Mouse (Mus musculus) CH12.LX (cell line): ENCODE measurements around the gene Olfr585. TPM values are rescaled to one million over a fixed set of nuclear protein-coding genes. Genes with fewer than 3 reads are reported as not detected.

Experiments
- DNase-seq: peaks from one replicate; pipeline ENCODE4 v3.0.0-alpha.2; 2013; ENCODE audit errors: extremely low read depth
- H3K27ac ChIP-seq: 2 replicates; pipeline ENCODE4 v1.5.1; 2012; ENCODE audit warnings: low read depth, mild to moderate bottlenecking, control low read depth, moderate library complexity; ENCODE audit not compliant: insufficient read depth
- H3K27me3 ChIP-seq: replicated peaks from 2 replicates; pipeline ENCODE3; 2012; ENCODE audit warnings: inconsistent platforms
- H3K36me3 ChIP-seq, 2 experiments: replicated peaks in 1 of 2; 2 replicates each; pipeline versions ENCODE3 to v1.6.1; 2012; ENCODE audit warnings: inconsistent platforms in 1 of 2, low read length in 1 of 2, mild to moderate bottlenecking in 1 of 2, mixed read lengths in 1 of 2, moderate library complexity in 1 of 2; ENCODE audit not compliant: control insufficient read depth in 1 of 2, insufficient read depth in 1 of 2
- H3K4me1 ChIP-seq, 2 experiments: 2 replicates each; pipeline ENCODE4 v1.6.1; 2012; ENCODE audit warnings: inconsistent platforms in 1 of 2, moderate library complexity in 1 of 2; ENCODE audit not compliant: insufficient read depth in 2 of 2, control insufficient read depth in 1 of 2
- H3K4me2 ChIP-seq: 2 replicates; pipeline ENCODE4 v1.6.1; 2012; ENCODE audit warnings: low read depth, mild to moderate bottlenecking, control low read depth; ENCODE audit not compliant: poor library complexity, insufficient read depth, severe bottlenecking
- H3K4me3 ChIP-seq, 3 experiments: fragments of 150-350 bp in 1 of 3; sonication (generic) in 1 of 3; replicated peaks in 1 of 3; 2 replicates each; pipeline versions ENCODE3 to v1.5.1; 2011 to 2012; ENCODE audit warnings: low read depth in 2 of 3, low read length in 2 of 3, mild to moderate bottlenecking in 2 of 3, moderate library complexity in 2 of 3, control low read depth in 1 of 3, improper control_type of control experiment in 1 of 3, inconsistent platforms in 1 of 3, mixed read lengths in 1 of 3; ENCODE audit not compliant: poor library complexity in 1 of 3
- H3K79me2 ChIP-seq: replicated peaks from 2 replicates; pipeline ENCODE4 v1.6.1; 2012; ENCODE audit warnings: mild to moderate bottlenecking, moderate library complexity; ENCODE audit not compliant: control insufficient read depth, poor library complexity, insufficient read depth, severe bottlenecking; ENCODE audit errors: extremely low read depth
- H3K9ac ChIP-seq: 2 replicates; pipeline ENCODE4 v1.6.1; 2012; ENCODE audit warnings: low read depth, mild to moderate bottlenecking, control low read depth, moderate library complexity; ENCODE audit not compliant: insufficient read depth
- H3K9me3 ChIP-seq: replicated peaks from 2 replicates; pipeline ENCODE3; 2012; ENCODE audit warnings: low read length, inconsistent platforms, mixed read lengths
- BHLHE40 ChIP-seq: IDR thresholded peaks from 2 replicates; pipeline ENCODE4 v1.6.1; 2011; ENCODE audit warnings: mild to moderate bottlenecking, low read depth, low read length, improper control_type of control experiment
- CHD2 ChIP-seq: IDR thresholded peaks from 2 replicates; pipeline ENCODE4 v1.6.1; 2011; ENCODE audit warnings: low read length, improper control_type of control experiment
- E2F4 ChIP-seq: IDR thresholded peaks from 2 replicates; pipeline ENCODE4 v1.6.1; 2011; ENCODE audit warnings: low read depth, low read length, improper control_type of control experiment; ENCODE audit not compliant: insufficient replicate concordance
- ELF1 ChIP-seq: IDR thresholded peaks from 2 replicates; pipeline ENCODE4 v1.6.1; 2014; ENCODE audit warnings: low read depth, mild to moderate bottlenecking, inconsistent platforms, low read length, improper control_type of control experiment
- ETS1 ChIP-seq: conservative IDR thresholded peaks from 2 replicates; pipeline ENCODE4 v1.6.1; 2012; ENCODE audit warnings: low read depth, mild to moderate bottlenecking, inconsistent platforms, low read length, improper control_type of control experiment, moderate library complexity
- GABPA ChIP-seq: IDR thresholded peaks from 2 replicates; pipeline ENCODE4 v1.6.1; 2012; ENCODE audit warnings: low read depth, low read length, improper control_type of control experiment, inconsistent platforms; ENCODE audit not compliant: insufficient replicate concordance
- MAFK ChIP-seq: IDR thresholded peaks from 2 replicates; pipeline ENCODE4 v1.6.1; 2011; ENCODE audit warnings: low read length, improper control_type of control experiment; ENCODE audit not compliant: insufficient replicate concordance
- MAX ChIP-seq: IDR thresholded peaks from 2 replicates; pipeline ENCODE4 v1.6.1; 2011; ENCODE audit warnings: low read length, improper control_type of control experiment
- MXI1 ChIP-seq: IDR thresholded peaks from 2 replicates; pipeline ENCODE4 v1.6.1; 2011; ENCODE audit warnings: mild to moderate bottlenecking, low read depth, low read length, improper control_type of control experiment
- POLR2AphosphoS2 ChIP-seq: IDR thresholded peaks from 2 replicates; pipeline ENCODE4 v1.6.1; 2011; ENCODE audit warnings: low read depth, low read length, improper control_type of control experiment
- RAD21 ChIP-seq: IDR thresholded peaks from 2 replicates; pipeline ENCODE4 v1.6.1; 2011; ENCODE audit warnings: low read depth, mild to moderate bottlenecking, low read length, improper control_type of control experiment, moderate library complexity
- SIN3A ChIP-seq: IDR thresholded peaks from 2 replicates; pipeline ENCODE4 v1.6.1; 2012; ENCODE audit warnings: low read length, improper control_type of control experiment, inconsistent platforms
- SMC3 ChIP-seq: IDR thresholded peaks from 2 replicates; pipeline ENCODE4 v1.6.1; 2011; ENCODE audit warnings: low read depth, low read length, improper control_type of control experiment
- UBTF ChIP-seq: IDR thresholded peaks from 2 replicates; pipeline ENCODE4 v1.6.1; 2012; ENCODE audit warnings: low read depth, mild to moderate bottlenecking, inconsistent platforms, low read length, improper control_type of control experiment, moderate library complexity
- USF1 ChIP-seq: IDR thresholded peaks from 2 replicates; pipeline ENCODE4 v1.6.1; 2014; ENCODE audit warnings: low read depth, mild to moderate bottlenecking, inconsistent platforms, low read length, improper control_type of control experiment
- USF2 ChIP-seq: conservative IDR thresholded peaks from 2 replicates; pipeline ENCODE4 v1.6.1; 2011; ENCODE audit warnings: low read depth, low read length, improper control_type of control experiment
- ZC3H11A ChIP-seq: IDR thresholded peaks from 2 replicates; pipeline ENCODE4 v1.6.1; 2012; ENCODE audit warnings: low read depth, mild to moderate bottlenecking, inconsistent platforms, low read length, improper control_type of control experiment
- ZKSCAN1 ChIP-seq: IDR thresholded peaks from 2 replicates; pipeline ENCODE4 v1.6.1; 2012; ENCODE audit warnings: low read depth, inconsistent platforms, low read length, improper control_type of control experiment, borderline replicate concordance
- ZNF384 ChIP-seq: IDR thresholded peaks from 2 replicates; pipeline ENCODE4 v1.6.1; 2012; ENCODE audit warnings: low read depth, low read length, improper control_type of control experiment, inconsistent platforms
- dilution Hi-C: fragments of 300-500 bp; cut with MboI; formaldehyde crosslinking; loops from 2 replicates; pipeline ENCODE4 v1.14.3; 2020; ENCODE audit warnings: low sequenced_read_pairs; ENCODE audit not compliant: extremely low pct_unique_long_range_greater_than_20kb, extremely low pct_ligation_motif_present
- in situ Hi-C: fragments of 300-500 bp; cut with MboI; formaldehyde crosslinking; loops from 3 replicates; pipeline ENCODE4 v1.14.3; 2019; ENCODE audit warnings: low sequenced_read_pairs, low pct_ligation_motif_present, low pct_unique_long_range_greater_than_20kb, mixed read lengths
- polyA plus RNA-seq: library from polyadenylated mRNA; unstranded; fragments of >175 nt; gene quantifications from 2 replicates; pipeline ENCODE4 v1.2.1, GENCODE M21; 2012; ENCODE audit warnings: low read depth; ENCODE audit not compliant: insufficient read length
- total RNA-seq, 2 experiments: library from RNA; depleted of rRNA; stranded (reverse); fragments of 300-350 nt in 1 of 2; fragments of >200 nt in 1 of 2; gene quantifications; 2 replicates each; pipeline ENCODE4 v1.2.3; 2012 to 2014

Olfr585 gene
- total RNA-seq (2012; rRNA removed) (not detected in 2 replicates), total RNA-seq (2014; rRNA removed) (not detected in 2 replicates), polyA plus RNA-seq (not detected in 2 replicates)

GRCm38 (mm10) chr7:103097420-103097819 lies at the start of gene Olfr585:
Gene Olfr585, plus strand, starts transcription at chr7:103097720.
- no peaks in the 10 kb centered on the region for H3K36me3 ChIP-seq
- H3K79me2 ChIP-seq: no peaks in the 10 kb centered on the region
- H3K9ac ChIP-seq: no peak within 1 kb of the TSS
- no peak for DNase-seq
- no peak within 1 kb of the TSS for H3K4me2 ChIP-seq
- TF ChIP-seq MXI1: no peak
- TF ChIP-seq ZC3H11A: no peak
- no peak for TF ChIP-seq SIN3A
- TF ChIP-seq POLR2AphosphoS2: no peak
- TF ChIP-seq USF1: no peak
- TF ChIP-seq ZKSCAN1: no peak
- TF ChIP-seq MAFK: no peak
- no peak for TF ChIP-seq E2F4
- TF ChIP-seq ZNF384: no peak
- no peak for TF ChIP-seq BHLHE40
- no peak for TF ChIP-seq GABPA
- TF ChIP-seq ETS1: no peak
- no peak for TF ChIP-seq USF2
- TF ChIP-seq, all 38 proteins: peak for 0
- in situ Hi-C loops: no loop called here
- H3K9me3 ChIP-seq: no peaks in the 10 kb centered on the region
- dilution Hi-C loops: no loop called here
- no peak within 1 kb of the TSS for H3K27ac ChIP-seq
- H3K27me3 ChIP-seq: no peaks in the 10 kb centered on the region
- no peaks in the 10 kb centered on the region for H3K4me1 ChIP-seq
- H3K4me3 ChIP-seq: no peak within 1 kb of the TSS

GRCm38 (mm10) chr7:103051000-103051399 lies 46.5 kb upstream of the Olfr585 start, which contains the start of gene Olfr583:
Gene Olfr583, plus strand, starts transcription at chr7:103051300.
- H3K4me1 ChIP-seq: no peaks in the 10 kb centered on the region
- dilution Hi-C loops: no loop called here
- TF ChIP-seq CHD2: no peak
- no peak for TF ChIP-seq RAD21
- TF ChIP-seq MAX: no peak
- no peak for TF ChIP-seq SIN3A
- no peak for TF ChIP-seq ETS1
- TF ChIP-seq GABPA: no peak
- TF ChIP-seq ZNF384: no peak
- TF ChIP-seq UBTF: no peak
- no peak for TF ChIP-seq ELF1
- no peak for TF ChIP-seq SMC3
- no peaks in the 10 kb centered on the region for H3K27me3 ChIP-seq
- no peaks in the 10 kb centered on the region for H3K9me3 ChIP-seq
- no peak within 1 kb of the TSS for H3K9ac ChIP-seq
- no peaks in the 10 kb centered on the region for H3K79me2 ChIP-seq
- H3K4me3 ChIP-seq: no peak within 1 kb of the TSS
- in situ Hi-C loops: no loop called here
- H3K4me2 ChIP-seq: no peak within 1 kb of the TSS
- no peak for DNase-seq
- H3K27ac ChIP-seq: no peak within 1 kb of the TSS
- no peaks in the 10 kb centered on the region for H3K36me3 ChIP-seq
